In the genomic region with DNA sequence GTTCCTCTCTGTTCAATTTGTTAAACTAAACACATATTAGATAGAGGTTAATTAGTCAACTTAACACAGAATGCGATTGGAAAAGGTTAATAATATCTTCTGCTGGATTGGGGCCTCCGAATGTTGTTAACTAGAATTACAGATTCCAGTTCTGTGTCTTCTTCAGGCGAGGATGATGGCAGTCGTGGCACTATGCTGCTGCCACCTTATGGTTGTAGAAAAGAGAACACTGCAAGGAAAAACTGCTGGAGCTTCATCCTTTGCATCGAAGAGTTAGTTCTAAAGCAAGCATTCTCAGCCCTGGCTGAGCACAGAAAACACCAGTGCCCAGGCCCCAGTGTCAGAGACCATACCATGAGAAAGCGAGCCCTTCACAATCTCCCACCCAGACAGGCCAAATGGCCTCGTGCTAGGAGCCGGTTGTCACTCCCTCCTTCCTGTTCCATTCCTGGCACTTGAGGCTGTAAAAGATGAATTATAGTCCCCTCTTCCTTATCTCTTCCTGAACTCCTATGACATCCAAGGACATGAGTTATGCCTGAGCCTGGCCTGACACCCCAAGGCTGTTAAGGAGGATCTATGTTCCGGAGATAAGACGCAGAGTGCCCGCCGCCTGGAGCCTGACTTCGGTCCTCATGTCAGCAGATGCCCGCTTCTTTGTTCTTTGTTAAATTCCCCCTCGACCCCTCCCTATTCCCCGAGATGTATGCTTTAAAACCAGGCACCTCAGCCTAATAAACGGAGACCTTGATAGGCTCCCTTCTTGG, we compare ENCODE assay signal across 7 mouse cellular contexts.
DNase-seq lines count a peak whose midpoint lies in the region; ATAC-seq and TF ChIP-seq lines count a peak whose summit lies in the region.
"Not testable (repeated sequence)": the region's sequence is repeated elsewhere in the genome, so short reads cannot be mapped to it uniquely, and the experiment has no call there.

No protein-coding gene starts in this region.

- TF ChIP-seq CTCF in cortical plate, adult 2 months (IDR thresholded peaks at IDR 0.05; ENCODE audit: extremely low read depth, insufficient read depth, low read length), result peak; percentile 44; the same call in 1 of the 2 replicates
- TF ChIP-seq CTCF in gastrocnemius, adult 2 months (IDR thresholded peaks at IDR 0.05), result peak; percentile 17; the same call in 1 of the 2 replicates
- peak; percentile 33; the same call in 1 of the 2 replicates for TF ChIP-seq CTCF in intestine, postnatal 0 days (IDR thresholded peaks at IDR 0.05; ENCODE audit: low read depth)
- peak; percentile 70 for TF ChIP-seq CTCF in layer of hippocampus, adult 2 months (conservative IDR thresholded peaks at IDR 0.05)
- TF ChIP-seq CTCF in midbrain, postnatal 0 days (IDR thresholded peaks at IDR 0.05), result peak; percentile 80

- not testable (repeated sequence) for H3K36me3 ChIP-seq in intestine, postnatal 0 days (ENCODE audit: control insufficient read depth, insufficient read depth); midbrain, postnatal 0 days (ENCODE audit: insufficient read depth, low read length)

- H3K27ac ChIP-seq in cortical plate, adult 2 months (ENCODE audit: insufficient read depth, low read length); gastrocnemius, adult 2 months; intestine, postnatal 0 days (ENCODE audit: low read depth, low read length); layer of hippocampus, adult 2 months; midbrain, postnatal 0 days (ENCODE audit: low read depth, low read length): not testable (repeated sequence)

- not testable (repeated sequence) for TF ChIP-seq POLR2A in cortical plate, adult 2 months (IDR thresholded peaks at IDR 0.05; ENCODE audit: extremely low read depth, insufficient read depth, low read length)

- not testable (repeated sequence) for H3K9ac ChIP-seq in intestine, postnatal 0 days (ENCODE audit: low read depth, low read length); midbrain, postnatal 0 days (replicated peaks; ENCODE audit: low read length, poor library complexity, severe bottlenecking)

- DNase-seq in NIH3T3 (ENCODE audit: low read depth), result peak; percentile 26
- peak; percentile 13 for DNase-seq in adrenal gland, postnatal 25 days
- DNase-seq in gastrocnemius, adult 2 months, result not testable (repeated sequence)
- DNase-seq in layer of hippocampus, adult 2 months (ENCODE audit: low spot score in 2 of 2), result peak in 1 of 2 experiments; percentile 28
- peak; percentile 66 for DNase-seq in midbrain, postnatal 0 days (ENCODE audit: low spot score)

- not testable (repeated sequence) for H3K4me1 ChIP-seq in cortical plate, adult 2 months (ENCODE audit: control insufficient read depth, insufficient read depth, low read length); intestine, postnatal 0 days (replicated peaks; ENCODE audit: control insufficient read depth, insufficient read depth, low read length); midbrain, postnatal 0 days (ENCODE audit: insufficient read depth, low read length)

- not testable (repeated sequence) for H3K4me3 ChIP-seq in cortical plate, adult 2 months (ENCODE audit: insufficient read depth, low read length); gastrocnemius, adult 2 months; intestine, postnatal 0 days (ENCODE audit: low read depth, low read length); layer of hippocampus, adult 2 months; midbrain, postnatal 0 days (ENCODE audit: low read depth, low read length)

- not testable (repeated sequence) for H3K9me3 ChIP-seq in intestine, postnatal 0 days (ENCODE audit: control insufficient read depth); midbrain, postnatal 0 days (ENCODE audit: low read length)

- WGBS in intestine, postnatal 0 days, result 69% methylated on average over 17 of the region's 17 CpGs
- 78% methylated on average over 17 of the region's 17 CpGs for WGBS in midbrain, postnatal 0 days

- not testable (repeated sequence) for H3K4me2 ChIP-seq in intestine, postnatal 0 days (replicated peaks; ENCODE audit: low read depth); midbrain, postnatal 0 days (ENCODE audit: low read depth, low read length, poor library complexity, severe bottlenecking)

- ATAC-seq in intestine, postnatal 0 days; midbrain, postnatal 0 days (ENCODE audit: low FRiP score): not testable (repeated sequence)

- not testable (repeated sequence) for H3K27me3 ChIP-seq in intestine, postnatal 0 days (replicated peaks; ENCODE audit: control insufficient read depth, insufficient read depth, low read length); midbrain, postnatal 0 days (ENCODE audit: insufficient read depth, low read length)

- intact Hi-C loops in gastrocnemius, adult 2 months (cut with DNase I), result not testable (repeated sequence)

Comparison
In these comparisons a context has a peak if more than half of its experiments do, and no peak if none do; other contexts are left out.
1. CTCF ChIP-seq: peak in every context shown above with its lines; median percentile 80 in midbrain, postnatal 0 days; 70 in layer of hippocampus, adult 2 months; 44 in cortical plate, adult 2 months; 33 in intestine, postnatal 0 days; 17 in gastrocnemius, adult 2 months.